Mouse (Mus musculus) forelimb bud, embryonic 11.5 days (tissue): ENCODE measurements around the gene Il15.

Experiments used
- DNase-seq: peaks from one replicate; pipeline ENCODE4 v3.0.0-alpha.2; 2012; ENCODE audit warnings: low read depth, low spot score

Gene Il15

DNA sequence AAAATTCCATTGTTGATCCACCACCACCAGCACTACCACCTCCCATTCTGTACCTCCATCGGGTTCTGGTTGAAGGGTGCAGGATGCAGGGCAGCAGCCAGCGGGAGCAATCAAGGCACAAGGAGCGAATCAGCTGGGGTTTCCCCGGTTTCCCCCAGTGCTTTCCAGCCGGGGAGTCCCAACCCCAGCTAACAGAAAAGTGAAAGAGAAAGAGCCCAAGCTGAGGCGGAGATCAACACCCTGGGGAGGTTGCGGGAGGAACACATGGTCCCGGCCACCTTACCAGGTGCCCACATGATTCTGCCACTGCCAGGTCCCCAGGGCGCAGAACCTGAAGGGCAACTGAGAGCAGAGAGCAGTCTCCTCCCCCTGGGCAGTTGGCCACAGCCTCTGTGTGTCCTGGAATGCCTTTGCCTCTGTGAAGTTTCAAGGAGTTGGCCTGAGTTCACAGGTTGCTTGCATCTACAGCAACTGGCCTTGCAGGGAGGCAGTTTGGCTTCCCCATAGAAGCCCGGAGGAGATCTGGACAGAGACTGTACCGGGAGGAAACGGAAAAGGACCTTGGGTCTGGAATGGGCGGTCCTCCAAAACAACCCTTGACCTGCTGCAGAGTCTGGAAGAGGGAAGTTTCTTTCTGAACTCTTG lies at the start of gene Il15:
Il15 (minus strand) TSS at position 537 of the 645 bp plus-strand sequence.
- DNase-seq: peak; percentile 12

DNA sequence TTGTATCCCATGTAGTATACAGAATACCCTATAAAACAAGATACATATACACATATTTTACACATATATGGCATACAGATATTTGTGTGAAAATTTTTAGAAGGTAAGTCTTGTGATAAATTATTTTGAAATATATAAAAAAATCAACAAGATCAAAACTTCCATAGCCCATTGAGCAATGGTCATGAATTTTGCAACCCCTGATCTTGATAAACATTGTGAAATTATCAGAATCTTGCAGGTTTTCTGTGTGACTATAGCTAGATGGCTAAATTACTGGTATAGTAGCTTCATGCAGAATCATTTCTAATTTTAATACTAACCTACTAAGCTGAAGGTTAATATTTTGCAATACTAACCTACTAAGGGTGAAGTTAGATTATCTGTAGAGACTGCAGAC lies 41.9 kb upstream of the Il15 start:
- DNase-seq: no peak

DNA sequence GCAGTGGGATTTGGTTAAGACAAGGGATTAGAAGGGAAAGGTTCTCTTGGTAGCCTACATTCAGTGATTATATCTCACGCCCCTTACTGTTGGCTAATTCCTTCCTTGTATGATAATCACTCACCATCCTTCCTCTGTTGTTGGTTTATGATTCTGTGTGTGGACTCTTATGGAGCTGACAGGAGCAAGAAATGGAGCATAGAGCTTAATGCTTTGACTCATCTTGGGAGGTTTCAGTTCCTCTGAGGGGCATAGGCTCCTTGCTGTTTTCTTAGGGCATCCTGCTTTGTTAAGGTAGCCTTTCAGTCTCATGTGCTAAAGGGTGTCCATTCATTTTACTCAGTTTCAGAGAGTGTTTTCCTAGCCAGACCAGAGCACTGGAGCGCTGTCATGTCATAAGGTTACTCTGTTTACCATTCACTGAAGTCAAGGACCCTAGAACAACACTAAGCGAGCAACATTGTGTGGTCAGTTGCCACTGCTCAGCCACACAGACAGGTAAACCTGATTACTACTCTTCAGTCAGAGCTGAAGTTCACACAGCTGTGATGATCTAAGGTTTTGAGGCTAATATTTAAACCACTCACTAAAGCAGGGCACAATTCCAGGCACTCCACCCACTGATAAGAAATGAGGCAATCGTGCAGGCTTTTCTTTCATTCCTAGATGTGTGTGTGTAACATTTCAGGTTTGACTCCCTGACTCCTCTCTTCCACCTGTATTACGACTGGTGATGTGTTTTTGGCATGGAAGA lies 13.7 kb upstream of the Il15 start:
- DNase-seq: no peak

DNA sequence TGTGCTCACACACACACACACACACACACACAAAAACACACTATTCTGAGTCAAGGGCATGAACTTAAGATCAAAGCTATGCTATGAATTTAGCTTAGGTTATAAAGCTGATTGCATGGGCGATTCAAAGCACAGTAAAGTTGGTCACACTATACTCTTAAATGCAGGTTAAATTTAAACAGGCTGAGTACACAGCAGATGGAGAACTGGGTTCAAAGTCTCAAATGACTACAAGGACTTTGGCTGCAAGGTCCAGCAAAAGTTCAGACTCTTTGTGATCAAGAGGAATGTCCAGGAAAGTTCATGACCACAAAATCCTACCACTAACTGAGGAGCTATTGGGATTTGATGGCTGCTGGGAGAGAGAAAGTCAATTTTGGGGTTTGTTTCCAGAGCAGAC lies 12.5 kb upstream of the Il15 start:
- no peak for DNase-seq

DNA sequence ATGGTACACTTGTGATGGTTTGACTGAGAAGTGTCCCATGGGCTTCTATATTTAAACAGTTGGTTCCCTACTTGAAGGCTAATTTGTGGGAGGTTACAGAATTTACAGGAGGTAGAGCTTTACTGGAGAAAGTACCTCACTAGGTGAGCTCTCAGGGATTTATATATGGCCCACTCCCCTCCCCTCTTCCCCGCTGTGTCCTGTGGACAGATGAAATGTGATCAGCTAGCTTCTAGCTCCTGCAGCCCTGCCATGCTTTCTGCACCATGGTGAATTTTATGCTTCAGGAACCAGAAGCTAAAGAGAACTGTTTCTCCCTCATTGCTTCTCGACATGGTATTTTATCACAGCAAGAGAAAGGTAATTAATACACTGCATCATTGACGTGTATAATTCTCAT lies 7.1 kb upstream of the Il15 start:
- no peak for DNase-seq

DNA sequence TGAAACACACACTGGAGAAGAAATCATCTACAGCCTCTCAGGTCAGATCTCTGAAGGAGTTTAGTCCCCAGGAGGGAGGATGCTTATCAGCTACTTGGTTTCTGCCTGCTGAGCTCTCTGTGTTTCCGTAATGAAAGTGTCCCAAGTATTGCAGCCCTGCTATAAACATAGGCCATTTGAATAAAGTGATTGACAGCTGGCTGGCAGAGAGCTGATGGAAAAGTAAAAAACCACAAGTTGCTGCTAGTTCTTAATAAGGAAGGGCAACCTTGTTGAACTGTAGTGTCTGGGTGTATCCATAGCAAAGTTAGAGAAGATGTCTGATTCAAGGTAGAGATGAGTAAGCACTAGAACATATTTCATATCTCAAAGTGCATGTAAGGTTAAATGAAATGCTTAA lies 4.0 kb upstream of the Il15 start:
- no peak for DNase-seq

DNA sequence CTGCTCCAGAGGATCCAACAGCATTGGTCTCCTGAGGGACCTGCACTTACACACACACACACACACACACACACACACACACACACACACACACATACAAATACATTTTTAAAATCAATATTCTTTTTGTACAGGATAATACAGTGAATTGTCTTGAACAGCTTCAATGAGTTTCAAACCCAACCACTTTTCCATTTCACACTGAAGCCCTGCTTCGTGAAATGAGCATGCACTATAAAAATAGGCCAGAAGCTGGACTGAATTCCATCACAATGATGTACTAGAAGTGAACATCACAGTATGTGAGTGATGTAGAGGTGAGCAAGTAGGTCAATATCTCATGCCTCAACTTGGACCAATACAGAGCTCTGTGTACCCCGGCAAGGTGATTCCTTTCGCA lies 1.0 kb upstream of the Il15 start:
- DNase-seq: no peak

DNA sequence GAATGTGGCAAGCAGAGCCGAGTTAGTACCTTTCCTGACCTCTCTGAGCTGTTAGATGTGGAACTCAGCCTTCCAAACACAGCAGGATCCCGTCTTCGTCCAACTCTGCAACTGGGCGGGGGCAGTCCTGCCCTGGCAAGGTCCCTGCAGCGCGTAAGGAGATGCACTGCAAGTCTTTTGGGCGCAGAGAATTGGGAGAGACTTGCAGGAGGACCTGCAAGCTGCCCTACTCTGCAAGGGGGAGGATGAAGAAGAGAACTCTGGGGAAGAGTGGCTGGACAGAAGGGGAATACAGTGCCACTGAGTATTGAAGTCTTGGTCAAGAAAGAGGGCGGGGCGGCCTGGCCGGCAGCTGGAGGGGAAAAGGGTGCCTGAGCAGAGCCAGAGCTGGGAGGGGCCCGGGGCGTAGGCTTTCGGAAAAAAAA lies 749 bp downstream of the Il15 start:
- peak; percentile 21 for DNase-seq

DNA sequence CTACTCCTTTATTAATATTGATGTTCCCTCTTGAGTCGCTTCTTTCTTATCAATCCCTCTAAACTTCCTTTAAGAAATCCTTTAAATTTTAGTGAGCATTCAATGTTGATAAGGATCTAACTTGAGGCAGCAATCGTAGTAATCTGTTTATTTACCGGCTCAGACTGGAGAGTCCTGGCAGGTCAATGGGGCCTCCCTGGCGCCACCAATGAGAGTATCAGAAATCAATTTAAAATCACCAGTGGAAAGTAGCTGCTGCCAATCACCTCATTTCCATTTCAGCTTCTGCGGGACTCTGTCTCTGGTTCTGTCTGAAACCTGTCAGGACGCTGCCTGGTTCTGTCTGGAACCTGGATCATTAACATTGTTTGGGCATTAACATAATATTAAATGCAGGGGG lies 1.5 kb downstream of the Il15 start:
- no peak for DNase-seq

DNA sequence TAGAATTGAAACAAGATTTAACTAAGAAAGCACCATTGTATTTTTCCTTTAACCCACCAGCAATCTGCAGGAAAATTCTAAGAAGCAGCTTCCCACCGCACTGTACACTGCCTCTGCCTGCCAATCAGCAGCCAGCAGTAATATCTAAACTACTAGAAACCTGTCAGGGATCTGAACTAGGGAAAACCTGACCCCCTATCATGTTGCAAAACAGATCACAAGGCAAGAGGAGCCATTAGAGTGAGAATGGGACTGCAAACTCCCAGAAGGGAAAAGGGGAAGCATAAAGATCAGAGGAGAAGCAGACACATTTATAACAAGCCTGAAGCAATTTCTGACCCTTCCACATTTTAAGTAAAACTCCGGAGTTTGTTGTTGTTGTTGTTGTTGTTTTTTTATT lies 2.0 kb downstream of the Il15 start:
- no peak for DNase-seq

DNA sequence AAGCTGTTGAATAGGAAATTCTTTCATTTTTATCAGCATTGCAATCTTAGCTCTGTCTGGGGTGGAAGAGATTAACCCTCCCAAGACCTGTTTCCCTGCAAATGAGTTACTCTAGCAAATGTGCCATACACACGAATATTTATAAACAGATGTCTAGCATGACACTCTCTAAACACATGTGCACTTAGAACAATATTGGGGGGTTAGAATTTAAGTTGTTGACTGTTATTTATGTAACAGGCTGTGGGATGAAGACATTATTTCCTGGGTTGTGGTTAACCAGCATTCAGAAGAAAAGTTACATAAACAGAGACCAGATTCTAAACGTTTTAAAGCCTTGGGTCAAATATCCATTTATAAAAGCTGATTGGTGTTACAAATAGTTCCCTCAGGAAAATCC lies 2.6 kb downstream of the Il15 start:
- no peak for DNase-seq

DNA sequence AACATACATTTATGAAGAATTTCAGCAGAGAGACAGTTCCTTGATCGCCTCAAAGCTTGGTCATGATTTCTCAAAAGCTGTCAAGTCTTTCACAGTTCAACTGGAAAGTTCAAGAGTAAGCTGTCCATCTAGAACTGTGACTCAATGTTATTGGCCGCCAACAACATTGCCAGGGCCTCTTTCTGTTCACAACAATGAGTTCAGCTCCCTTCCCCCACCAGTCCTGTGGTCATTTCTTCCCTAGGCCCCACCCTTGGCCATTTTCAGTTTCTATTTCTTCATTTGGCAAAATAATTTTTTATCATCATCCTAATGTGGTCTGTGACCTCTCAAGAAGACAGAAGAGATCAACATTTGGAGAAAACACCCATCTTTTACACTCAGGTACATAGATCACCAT lies 4.5 kb downstream of the Il15 start:
- no peak for DNase-seq

DNA sequence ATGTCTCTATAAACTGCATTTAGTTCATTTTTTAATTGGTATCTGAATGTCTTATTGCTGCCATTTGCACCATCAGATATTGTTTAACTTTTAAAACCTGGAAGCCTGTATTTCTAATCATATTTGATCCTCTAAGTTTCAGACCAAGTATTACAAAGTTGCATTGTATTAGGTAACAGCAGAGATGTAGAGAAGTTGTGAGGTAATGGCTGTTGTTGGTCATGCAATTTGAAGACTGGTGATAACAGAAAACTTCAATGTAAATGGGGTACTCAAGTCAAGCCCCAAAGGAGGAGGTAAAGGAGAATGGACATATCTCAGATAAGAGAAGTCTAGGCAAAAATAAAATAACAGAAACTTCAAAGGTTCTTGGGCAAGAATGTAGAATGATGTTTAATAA lies 11.8 kb downstream of the Il15 start:
- no peak for DNase-seq

DNA sequence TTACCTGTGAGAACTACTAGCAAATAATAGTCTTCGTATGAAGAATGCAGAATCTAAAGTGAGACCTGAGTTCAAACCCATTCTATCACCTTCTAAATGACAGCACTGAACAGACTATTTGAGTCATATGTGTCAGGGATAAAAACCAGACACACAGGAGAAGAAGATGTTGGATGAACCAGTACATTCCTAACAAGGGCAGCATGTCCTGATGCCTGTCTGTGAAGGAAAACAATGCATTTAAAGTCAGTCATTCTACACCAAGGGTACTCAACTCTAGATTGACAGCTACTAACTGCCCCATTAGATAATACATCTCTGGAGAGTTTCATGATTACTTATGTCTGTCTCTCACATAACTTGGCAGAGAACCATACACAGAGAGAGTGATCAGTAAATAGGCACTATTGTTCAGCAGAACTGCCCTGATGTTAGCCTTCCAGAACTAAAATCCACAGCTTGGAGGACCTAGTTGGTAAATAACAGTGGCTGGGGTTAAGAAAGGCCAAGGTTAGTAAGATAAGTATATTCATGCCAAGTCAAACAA lies 14.6 kb downstream of the Il15 start:
- no peak for DNase-seq

DNA sequence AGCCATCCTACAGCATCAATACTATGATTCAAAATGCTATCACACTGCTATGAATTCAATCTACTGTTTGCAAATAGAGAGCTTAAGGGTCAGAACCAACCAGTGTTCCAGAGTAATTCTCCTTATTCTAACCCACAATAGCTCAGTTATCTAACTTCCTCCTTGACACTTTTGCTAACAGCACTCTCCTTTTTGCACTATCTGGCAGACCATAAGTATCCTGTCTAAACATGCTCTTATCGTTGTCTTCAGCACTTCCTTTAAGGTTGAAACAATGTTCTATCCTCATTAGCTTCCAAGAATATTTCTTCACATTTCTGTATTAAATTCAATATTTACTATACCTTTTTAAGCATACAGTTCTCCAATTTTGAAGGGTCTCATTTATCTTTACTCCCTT lies 15.4 kb downstream of the Il15 start:
- DNase-seq: no peak

DNA sequence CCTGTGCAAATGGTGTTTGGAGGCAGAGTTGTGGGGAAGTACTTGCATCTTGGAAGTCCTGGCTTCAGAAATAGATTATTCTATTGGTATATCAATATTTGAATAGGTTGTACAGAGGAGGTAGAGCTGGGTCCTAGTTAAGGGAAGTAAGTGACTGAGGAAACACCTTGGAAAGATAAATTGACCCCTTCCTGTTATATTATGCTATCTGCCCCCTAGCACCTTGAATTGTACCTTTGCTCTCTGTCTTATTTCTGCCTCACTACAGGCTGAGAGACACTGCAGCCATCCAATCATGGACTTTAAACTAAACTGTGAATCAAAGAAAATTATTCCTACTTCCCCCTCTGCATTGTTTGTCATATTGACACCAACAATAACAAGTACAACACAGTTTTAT lies 17.2 kb downstream of the Il15 start:
- no peak for DNase-seq

DNA sequence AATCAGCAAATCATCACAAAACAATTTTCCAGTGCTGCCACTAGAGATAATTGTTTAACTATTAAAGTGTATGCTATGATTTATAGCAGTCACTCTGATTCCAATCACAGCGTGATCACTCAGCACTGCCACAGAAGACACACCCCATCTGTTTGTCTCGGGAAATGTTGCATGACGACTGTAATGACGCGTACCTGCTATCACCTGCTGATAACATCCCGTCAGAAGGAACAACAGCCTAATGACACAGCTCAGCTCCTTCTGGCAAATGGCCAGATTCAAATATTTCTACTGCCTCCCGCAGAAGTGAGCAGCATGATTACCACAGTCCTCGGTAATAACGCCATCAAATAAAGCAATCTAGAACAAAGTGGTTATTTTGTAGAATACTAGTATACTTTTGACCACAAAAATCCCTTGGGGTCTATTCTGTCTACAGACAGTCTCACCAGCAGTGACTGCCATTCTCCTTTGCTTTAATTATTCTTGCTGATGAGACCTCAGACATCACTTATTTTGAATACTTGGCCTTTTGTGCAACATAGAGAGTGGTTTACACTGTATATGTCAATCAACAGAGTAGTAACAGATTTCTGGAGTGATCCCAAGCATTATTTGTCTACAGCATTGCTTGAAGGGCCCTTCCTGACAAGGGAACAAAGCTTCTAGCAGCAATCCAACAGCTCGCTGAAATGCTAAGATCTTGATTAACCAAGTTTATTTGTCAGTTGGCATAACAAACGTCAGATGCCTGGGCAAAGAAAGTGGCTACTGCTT lies 18.4 kb downstream of the Il15 start:
- no peak for DNase-seq

DNA sequence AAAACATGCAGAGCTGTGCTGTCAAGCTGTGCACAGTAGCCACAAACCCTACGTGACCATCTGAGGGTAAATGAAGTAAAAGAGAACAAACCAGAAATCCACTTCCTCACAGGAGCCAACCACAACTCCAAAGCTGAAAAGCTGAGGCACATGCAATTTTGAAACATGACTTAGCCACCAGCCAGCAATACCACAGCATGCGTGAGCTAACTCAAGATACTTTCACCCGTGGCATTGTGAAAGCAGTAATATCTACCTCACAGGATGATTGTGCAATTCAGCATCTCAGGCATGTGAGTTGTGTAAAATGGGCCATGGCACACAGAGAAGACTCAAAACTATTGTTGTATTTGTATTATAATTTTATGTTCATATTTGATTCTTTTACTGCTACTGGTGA lies 19.7 kb downstream of the Il15 start:
- no peak for DNase-seq

DNA sequence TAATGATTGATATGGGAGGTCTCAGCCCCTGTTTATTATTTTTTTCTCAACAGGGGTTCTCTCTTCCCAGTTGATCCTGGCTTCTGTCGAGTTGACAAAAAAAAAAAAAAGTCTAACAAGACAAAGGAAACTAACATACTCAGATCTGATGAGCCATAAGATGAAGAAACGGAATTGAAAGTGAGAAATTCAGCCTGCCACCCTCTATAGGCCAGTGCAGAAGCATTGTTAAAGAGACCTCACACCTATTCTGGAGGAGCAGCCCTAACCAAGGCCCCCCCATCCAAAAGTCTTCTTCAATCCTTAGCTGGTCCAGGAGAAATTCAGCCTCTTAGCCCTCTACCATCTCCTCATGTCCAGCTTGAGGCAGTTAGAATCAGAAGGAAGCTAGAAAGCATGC lies 20.7 kb downstream of the Il15 start:
- DNase-seq: no peak

DNA sequence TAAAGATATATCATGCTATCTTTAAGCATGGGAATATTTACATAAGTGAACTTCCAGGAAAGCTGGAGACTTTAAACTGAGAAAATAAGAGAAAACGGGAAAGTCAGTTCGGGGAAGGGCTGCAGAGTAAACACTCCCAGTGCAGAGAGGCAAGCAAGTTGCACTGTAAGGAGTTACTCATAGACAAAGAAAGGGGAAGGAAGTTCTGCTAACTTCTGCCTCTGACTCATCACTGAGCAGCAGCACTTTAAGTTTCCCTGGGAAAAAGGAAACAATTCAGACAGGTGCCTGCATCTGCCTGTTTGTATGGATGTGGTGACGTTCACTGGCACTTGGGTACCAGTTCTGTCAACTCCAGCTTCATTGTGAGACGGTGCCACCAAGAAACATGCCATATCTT lies 28.6 kb downstream of the Il15 start:
- DNase-seq: no peak

DNA sequence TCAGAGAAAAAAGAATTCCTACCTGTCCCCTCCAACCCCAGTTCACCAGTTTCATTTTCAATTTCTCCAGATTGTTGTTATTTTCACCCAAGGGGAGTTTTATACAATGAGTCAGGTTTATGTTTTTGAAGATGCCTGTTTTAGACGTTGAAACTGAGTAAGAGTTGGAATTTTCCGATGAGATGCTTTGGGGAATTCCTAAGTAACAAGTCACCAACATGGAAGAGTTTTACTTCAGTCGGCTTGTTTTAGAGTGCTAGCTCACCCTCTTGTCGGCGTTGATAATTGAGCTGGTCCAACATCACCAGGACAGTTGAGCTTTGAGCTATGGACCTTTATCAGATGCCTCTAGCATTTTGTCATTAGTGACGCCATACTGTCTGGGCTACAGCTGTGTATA lies 30.2 kb downstream of the Il15 start:
- no peak for DNase-seq

DNA sequence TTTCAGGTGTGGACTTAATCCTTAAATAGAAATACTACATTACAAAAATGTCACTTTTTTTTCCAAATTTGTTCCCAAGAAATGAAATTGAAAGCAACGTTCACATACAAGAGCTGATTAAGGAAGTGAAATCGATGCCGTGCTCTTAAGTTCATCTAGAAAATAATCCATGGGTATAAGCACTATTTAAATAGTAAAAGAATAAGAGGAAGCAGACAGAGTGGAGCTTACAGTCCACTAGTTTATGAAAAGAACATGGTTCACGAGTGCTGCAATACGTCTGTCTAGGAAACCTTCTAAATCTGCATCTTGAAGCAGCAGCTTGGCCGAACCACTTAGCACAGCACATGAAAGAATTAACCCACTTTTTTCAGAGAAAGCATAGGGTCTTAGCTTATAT lies 32.4 kb downstream of the Il15 start:
- DNase-seq: no peak

DNA sequence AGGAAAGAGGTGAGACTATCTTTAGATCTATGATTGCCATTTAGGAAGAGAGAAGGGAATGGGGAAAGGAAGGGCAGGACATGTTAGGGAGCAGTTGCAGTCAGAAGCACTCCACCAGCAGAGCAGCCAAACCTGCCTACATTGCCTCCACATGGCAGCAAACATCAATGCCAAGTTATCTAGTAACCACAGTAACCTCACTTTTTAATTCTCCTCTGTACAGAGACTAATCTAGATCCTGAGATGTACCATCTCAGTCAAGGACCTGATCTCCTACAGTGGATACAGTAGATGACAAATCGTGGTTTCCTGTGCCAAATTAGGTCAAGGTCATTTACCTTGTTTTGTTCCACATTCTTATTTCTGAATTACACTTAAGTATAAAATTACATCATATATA lies 42.0 kb downstream of the Il15 start:
- DNase-seq: no peak
